Mouse (Mus musculus) layer of hippocampus, postnatal 14 days (tissue): Measurements from ENCODE around the gene Ackr4. TPM values are rescaled to one million over a fixed set of nuclear protein-coding genes. Genes with fewer than 3 reads are reported as not detected.

Source experiments
- DNase-seq, 2 experiments: peaks; one replicate each; pipeline ENCODE4 v3.0.0; 2021 to 2022; ENCODE audit warnings: low spot score in 2 of 2, mixed read lengths in 1 of 2
- long read RNA-seq, 2 experiments: library from polyadenylated mRNA; stranded (forward); transcript quantifications; one replicate each; pipeline ENCODE4 v2.0.0; 2021
- total RNA-seq, 2 experiments: library from RNA; stranded (reverse); gene quantifications; 2 replicates each; pipeline ENCODE4 v1.2.3; 2021

Gene Ackr4
- under 1 TPM; 0.29 to 0.46 TPM for total RNA-seq
- long read RNA-seq, experiment 1, partial matches to known transcripts, result 0 of 1 reads
- long read RNA-seq, experiment 1, other reads (novel, unspliced or antisense), result 1 of 1 reads
- long read RNA-seq, experiment 2, partial matches to known transcripts, result 0 of 3 reads
- long read RNA-seq, experiment 2, other reads (novel, unspliced or antisense), result 3 of 3 reads

GRCm38 (mm10) chr9:104126833-104127232, at the start of gene Ackr4:
Ackr4 (minus strand) TSS chr9:104126933.
- no peak for DNase-seq

- DNase-seq, result no peak
Measured at GRCm38 (mm10) chr9:104172342-104172741, 45.6 kb upstream of the Ackr4 start.

- DNase-seq, result no peak
Measured at GRCm38 (mm10) chr9:104171651-104172050, 44.9 kb upstream of the Ackr4 start.

GRCm38 (mm10) chr9:104169986-104170385, 43.3 kb upstream of the Ackr4 start:
- no peak for DNase-seq

GRCm38 (mm10) chr9:104165926-104166325, 39.2 kb upstream of the Ackr4 start:
- DNase-seq, result no peak

GRCm38 (mm10) chr9:104164194-104164593, 37.5 kb upstream of the Ackr4 start:
- DNase-seq, result no peak

GRCm38 (mm10) chr9:104161117-104161516, 34.4 kb upstream of the Ackr4 start:
- DNase-seq, result no peak

- DNase-seq, result no peak
Measured at GRCm38 (mm10) chr9:104157291-104157690, 30.6 kb upstream of the Ackr4 start.

GRCm38 (mm10) chr9:104156506-104156905, 29.8 kb upstream of the Ackr4 start:
- DNase-seq, result no peak

- no peak for DNase-seq
Measured at GRCm38 (mm10) chr9:104155100-104155715, 28.5 kb upstream of the Ackr4 start.

GRCm38 (mm10) chr9:104152121-104152520, 25.4 kb upstream of the Ackr4 start:
- no peak for DNase-seq

GRCm38 (mm10) chr9:104148969-104149368, 22.2 kb upstream of the Ackr4 start:
- no peak for DNase-seq

GRCm38 (mm10) chr9:104146683-104147082, 19.9 kb upstream of the Ackr4 start:
- no peak for DNase-seq

GRCm38 (mm10) chr9:104144314-104144996, 17.7 kb upstream of the Ackr4 start:
- no peak for DNase-seq

GRCm38 (mm10) chr9:104142805-104143204, 16.1 kb upstream of the Ackr4 start:
- DNase-seq, result no peak

- no peak for DNase-seq
Measured at GRCm38 (mm10) chr9:104140351-104140750, 13.6 kb upstream of the Ackr4 start.

- DNase-seq, result no peak
Measured at GRCm38 (mm10) chr9:104130141-104130755, 3.5 kb upstream of the Ackr4 start.

GRCm38 (mm10) chr9:104128110-104128509, 1.4 kb upstream of the Ackr4 start:
- peak in 1 of 2 experiments; percentile 66 for DNase-seq

GRCm38 (mm10) chr9:104123622-104124021, 3.1 kb downstream of the Ackr4 start:
- no peak for DNase-seq

GRCm38 (mm10) chr9:104123101-104123500, 3.6 kb downstream of the Ackr4 start:
- no peak for DNase-seq

GRCm38 (mm10) chr9:104109151-104109550, 17.6 kb downstream of the Ackr4 start:
- DNase-seq, result no peak

- DNase-seq, result no peak
Measured at GRCm38 (mm10) chr9:104108571-104109143, 18.1 kb downstream of the Ackr4 start.
